Mouse (Mus musculus): ENCODE results near the gene Picalm.
"Not testable (repeated sequence)": the region's sequence is repeated elsewhere in the genome, so short reads cannot be mapped to it uniquely, and the experiment has no call there.

Gene Picalm

DNA sequence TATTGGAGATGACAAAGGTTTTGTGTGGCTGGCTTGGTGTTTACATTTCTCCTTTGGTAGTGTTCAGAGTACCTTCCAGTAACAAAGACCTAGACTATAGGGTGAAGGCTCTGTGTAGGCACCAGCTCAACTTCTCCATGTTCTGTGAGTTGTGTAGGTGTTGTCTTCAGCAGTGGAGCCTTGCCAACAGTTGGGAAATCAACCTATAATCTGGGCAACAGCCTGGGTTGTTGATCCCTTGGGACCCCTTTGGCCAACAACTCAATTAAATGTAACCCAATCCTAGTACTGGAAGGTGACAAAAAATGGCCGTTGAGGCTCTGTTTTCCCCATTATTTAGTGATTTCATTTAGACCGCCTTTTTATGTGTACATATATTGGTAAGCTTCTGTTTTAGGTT lies 80.1 kb downstream of the Picalm start:
- no peak for DNase-seq (ENCODE audit: extremely low spot score, low spot score)

DNA sequence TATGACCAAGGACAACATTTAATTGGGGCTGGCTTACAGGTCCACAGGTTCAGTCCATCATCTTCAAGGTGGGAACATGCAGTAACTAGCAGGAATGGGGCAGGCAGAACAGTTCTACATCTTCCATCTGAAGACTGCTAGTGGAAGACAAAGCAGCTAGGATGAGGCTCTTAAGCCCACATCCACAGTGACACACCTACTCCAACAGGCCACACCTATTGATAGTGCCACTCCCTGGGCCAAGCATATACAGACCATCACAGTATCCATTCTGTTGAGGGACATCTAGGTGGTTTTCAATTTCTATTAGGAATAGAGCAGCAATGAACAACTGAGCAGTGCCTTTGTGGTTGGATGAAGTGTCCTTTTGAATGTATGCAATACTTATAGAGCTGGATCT lies 80.9 kb downstream of the Picalm start:
- no peak for DNase-seq (ENCODE audit: extremely low spot score, low spot score)

DNA sequence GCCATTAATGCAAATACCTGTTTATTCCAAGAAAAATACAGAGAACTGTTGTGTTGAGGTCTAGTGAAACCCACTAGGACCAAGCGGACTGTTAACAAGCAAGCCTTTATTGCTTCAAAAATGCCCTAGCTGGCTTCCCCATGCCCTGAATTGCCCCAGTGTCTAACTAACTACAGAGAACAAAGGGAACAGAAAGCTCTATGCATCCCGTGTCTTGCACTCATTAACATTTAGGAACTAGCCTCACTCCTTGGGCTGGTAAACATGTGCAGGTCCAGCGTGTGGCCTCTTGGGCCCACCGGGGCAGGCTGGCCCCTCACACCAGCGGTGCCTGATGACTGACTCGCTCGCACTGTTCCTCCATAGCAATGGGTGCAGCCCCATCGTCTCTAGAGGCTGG lies 86.5 kb downstream of the Picalm start:
- DNase-seq (ENCODE audit: extremely low spot score, low spot score), result no peak

DNA sequence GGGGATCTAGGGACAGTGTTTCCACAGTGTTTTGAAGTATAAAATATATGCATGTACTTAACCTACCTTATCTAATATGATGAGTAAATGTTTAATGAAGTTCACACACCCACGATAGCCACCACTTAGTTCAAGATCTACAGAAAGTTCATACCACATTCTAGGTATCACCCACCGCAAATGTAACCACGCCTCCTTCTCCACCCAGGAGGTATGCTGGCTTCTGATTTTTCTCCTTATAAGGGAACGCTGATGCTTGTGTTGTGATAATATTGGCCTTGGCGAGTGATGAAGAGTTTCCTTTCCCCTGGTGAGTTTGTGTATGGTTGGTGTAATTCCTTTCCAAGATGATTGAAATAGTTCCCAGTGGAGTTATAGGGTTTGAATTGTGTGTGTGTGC lies 88.1 kb downstream of the Picalm start:
- DNase-seq (ENCODE audit: extremely low spot score, low spot score), result no peak

DNA sequence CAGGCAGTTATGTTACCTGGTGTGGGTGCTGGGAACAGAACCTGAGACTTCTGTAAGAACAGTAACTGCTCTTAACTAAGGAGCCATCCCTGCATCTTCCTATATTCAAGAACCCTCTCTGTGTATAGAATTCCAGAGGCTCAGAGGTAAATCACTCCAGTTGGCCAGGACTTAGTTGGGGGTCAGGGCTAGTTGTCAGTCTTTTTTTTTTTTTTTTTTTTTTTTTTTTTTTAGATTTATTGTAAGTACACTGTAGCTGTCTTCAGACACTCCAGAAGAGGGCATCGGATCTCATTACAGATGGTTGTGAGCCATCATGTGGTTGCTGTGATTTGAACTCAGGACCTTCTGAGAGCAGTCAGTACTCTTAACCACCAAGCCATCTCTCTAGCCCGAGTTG lies 91.5 kb downstream of the Picalm start:
- DNase-seq (ENCODE audit: extremely low spot score, low spot score), result no peak

DNA sequence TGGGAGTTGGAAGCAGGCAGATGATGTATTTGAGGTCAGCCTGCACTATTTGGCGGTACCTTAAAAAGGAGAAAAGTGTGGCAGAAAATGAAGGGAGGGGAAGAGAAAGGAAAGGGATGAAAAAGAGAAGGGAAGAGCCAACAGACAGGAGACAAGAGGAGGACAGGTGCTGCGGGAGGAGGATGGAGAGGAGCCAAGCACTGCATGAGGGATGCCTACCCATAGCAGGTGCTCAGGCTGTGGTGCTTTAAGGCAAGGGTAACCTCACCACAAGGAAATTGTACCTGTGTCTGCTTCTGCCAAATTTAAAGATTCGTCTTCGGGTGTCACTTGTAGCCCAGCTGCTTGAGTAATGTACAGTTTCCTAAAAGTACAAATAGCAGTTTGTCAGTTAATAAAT lies 98.1 kb downstream of the Picalm start:
- no peak for DNase-seq (ENCODE audit: extremely low spot score, low spot score)

DNA sequence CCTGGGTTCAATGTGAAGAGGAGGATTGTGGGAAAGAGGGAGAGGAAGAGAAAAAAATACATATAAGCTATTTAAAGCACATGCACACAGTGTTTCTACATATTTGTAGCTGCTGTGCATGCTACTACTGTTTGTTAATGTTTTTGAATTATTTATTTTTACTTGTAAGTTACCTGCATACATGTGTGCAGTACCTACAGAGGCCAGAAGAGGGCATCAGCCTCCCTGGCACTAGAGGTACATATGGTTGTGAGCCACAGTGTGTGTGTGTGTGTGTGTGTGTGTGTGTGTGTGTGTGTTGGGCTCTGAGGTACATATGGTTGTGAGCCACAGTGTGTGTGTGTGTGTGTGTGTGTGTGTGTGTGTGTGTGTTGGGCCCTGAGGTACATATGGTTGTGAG lies 98.9 kb downstream of the Picalm start:
- DNase-seq (ENCODE audit: extremely low spot score, low spot score), result not testable (repeated sequence)

DNA sequence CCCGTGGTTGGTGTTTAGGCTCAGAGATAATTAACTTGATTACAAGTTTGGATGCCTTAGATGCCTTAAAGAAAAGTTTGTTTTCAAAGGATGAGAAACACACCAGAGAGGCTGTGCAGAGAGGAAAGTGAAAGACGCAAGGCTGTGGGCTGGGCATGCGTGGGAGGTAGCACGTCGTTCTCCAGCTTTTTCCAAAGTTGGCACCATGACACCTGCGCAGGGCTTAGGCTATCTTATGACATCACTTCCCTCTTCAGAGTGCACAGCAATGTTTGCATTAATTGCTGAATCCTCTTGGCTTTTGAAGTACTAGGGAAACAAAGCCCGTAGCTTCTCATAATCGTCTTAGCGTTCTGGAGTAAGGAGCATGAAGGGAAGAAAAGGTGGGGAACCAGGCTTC lies 101.4 kb downstream of the Picalm start:
- no peak for DNase-seq (ENCODE audit: extremely low spot score, low spot score)

DNA sequence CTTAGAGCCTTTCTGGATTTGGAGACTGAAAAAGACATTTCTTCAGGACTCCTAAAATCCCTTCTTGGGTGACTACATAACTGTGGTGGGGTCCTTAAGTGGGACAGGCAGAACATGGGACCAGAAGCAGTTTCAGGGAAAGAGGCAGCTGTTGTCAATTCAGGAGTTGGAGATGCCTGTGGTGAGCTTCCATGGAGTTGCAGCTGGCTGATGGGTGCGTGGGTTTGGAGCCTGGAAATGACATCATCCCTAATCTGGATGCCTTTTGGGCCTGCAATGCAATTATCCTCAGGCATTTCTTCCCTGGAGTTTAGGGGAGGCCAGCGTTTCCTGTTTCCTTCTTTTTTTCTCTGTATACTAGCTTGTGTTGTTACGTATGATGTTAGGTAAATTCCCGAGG lies 103.9 kb downstream of the Picalm start:
- no peak for DNase-seq (ENCODE audit: extremely low spot score, low spot score)

DNA sequence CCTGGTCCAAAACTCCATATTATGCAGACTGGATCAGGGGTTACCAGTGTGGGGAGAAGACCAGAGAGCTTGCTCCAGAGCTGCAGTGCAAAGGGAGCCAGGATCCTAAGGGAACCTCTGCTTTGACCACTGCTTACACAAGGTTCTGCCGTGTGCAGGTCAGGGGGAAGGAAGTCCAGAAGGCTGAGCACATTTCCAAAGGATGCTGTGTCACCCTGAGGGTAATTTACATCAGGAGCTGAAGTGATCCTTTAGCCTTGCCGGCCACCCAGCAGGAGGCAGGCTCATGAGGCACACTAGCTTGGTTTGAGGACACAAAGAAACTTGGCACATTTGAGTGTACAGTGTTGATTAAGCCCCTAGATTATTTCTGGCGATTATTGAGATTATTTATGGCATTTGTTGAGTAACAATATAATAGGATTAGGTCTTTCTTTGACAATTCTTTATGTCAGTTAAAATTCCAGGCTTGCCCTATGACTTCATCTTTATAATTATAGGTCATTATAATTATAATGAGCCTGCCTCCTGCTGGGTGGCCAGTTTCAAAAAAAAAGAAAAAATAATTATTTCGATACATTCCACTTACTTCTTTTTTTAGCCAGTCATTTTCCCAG lies 106.4 kb downstream of the Picalm start:
- DNase-seq (ENCODE audit: extremely low spot score, low spot score), result no peak

DNA sequence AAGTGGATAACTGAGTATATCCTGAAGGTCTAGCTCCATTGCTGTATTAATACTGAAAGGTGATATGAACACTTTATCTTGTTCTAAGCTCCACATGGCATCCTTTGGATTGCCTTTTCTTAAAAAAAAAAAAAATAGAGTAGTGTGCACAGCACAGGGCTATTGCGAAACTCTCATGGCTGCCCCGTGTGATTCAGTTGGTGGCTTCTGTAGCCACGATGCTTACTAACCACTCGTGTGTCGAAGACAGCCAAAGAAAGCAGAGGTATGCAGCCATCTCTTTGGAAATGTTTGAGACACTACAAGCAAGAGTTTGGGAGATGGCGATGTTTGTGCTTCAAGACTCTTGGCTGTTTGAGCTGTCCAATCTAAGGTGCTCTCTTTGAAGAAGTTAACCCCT lies 113.1 kb downstream of the Picalm start:
- no peak for DNase-seq (ENCODE audit: extremely low spot score, low spot score)

DNA sequence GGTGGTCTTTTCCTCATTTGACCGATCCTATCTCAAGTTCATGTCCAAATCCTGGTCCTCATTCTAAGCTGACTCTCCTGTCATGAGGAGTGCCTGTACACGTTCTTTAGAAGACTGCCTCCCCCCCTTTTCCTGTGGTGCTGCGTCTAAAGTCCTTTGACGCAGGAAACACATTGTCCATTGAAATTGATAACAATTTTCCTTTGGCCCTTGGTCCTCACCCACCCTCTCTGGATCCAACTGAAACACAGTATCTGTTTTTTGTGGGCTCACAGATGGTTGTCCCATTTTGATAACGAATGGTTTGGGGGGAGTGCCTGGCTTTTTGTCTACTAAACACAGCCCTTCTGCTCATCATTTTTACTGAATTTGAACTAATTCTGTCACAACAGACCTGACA lies 113.6 kb downstream of the Picalm start:
- no peak for DNase-seq (ENCODE audit: extremely low spot score, low spot score)

DNA sequence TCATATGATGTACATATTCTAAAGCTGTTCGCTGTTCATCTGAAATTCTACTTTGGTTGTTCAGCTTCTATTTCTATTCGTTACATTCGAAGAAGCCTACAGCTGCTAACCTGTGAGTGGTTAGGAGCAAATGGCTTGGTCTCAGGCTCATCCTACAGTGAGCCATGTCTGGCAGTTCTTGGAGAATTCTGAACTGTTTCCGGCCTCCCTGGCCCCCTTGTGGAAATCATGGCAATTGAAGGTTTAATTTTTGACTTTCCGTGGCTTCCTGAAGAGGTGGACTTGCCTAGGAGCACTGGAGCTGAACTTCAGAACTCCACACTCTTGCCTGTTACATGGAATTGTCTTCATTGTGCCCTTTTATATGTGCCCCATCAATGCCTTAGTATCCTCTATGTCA lies 122.9 kb downstream of the Picalm start:
- no peak for DNase-seq (ENCODE audit: extremely low spot score, low spot score)

DNA sequence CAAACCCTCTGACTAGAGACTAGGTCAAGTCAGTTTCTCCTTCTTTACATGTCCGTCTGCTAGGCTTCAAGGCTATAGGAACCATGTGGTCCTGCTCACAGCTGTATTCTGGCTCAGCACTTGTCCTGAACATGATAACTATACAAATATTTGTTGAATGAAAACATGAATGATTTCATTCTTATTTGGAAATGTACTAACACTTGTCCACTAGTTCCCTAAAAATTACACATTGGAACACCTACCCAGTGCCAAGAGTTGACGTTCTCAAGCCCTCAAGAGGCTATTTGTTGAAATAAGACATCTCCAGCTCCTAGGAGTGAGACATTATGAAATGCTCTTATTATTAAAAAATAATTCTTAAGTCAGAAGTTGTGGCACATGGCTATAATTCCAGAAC lies 128.7 kb downstream of the Picalm start:
- DNase-seq (ENCODE audit: extremely low spot score, low spot score), result no peak

DNA sequence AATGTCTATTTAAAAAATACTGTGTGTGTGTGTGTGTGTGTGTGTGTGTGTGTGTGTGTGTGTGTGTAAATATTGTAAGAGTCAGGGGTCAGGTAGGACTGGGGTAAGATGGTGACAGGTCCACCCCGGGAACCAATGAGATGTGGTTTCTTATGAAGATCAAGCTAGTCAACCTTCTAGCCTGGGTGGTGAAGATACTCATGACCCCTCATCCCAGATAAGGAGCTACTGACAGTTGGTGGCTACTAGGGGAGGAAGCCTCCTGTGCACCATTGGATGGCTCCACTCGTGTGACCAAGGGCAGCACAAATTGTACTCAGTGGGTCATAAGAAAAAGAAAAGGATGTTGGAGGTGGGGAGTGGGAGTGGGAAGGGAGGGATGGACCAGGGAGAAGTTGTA lies 129.9 kb downstream of the Picalm start:
- DNase-seq (ENCODE audit: extremely low spot score, low spot score), result no peak

DNA sequence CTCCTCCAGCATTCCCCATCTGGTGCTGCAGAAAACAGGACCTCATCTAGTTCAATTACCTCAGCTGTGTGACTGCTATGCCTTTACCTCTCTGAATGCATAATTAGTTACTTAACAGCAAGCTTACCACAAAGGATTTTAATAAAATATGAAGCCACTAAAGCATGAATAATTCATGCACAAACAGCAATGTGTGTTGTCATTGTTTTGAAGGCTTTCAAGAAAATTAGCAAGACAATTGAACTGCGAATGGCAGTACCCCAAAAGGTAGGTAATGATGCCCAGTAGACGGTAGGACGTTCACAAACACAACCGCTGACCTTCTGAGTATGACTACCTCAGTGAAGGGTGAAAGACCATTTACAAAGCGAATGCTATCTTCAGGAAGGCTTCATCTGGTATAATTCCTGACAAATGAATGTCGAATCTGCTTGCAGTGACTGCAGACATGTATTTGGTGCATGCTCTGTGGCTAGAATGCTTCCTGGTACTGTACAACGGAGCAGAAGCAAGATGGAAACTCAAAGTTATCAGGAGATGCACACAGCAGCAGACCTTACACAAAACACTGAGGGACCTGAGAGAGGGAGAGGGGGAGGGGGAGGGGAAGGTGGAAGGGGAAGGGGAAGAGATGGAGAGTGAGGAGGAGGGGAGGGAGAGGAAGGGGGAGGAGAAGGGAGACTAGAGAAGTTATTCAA lies 132.0 kb downstream of the Picalm start:
- DNase-seq (ENCODE audit: extremely low spot score, low spot score), result no peak

Measured in neural tube, embryonic 10.5 days (tissue).